Mouse (Mus musculus) duodenum, adult 2 months (tissue): ENCODE data around the gene Ywhae. TPM values are rescaled to one million over a fixed set of nuclear protein-coding genes. Genes with fewer than 3 reads are reported as not detected.

Experiments used
- polyA plus RNA-seq: library from polyadenylated mRNA; depleted of rRNA; stranded (reverse); fragments of >200 nt; gene quantifications from 2 replicates; pipeline ENCODE4 v1.2.3, GENCODE M21; 2012; ENCODE audit warnings: low replicate concordance; rRNA removed

The Ywhae gene
- 34.1 and 37.6 TPM in 2 replicates for polyA plus RNA-seq

GRCm38 (mm10) chr11:75732434-75733226 lies at the start of gene Ywhae:
Gene Ywhae (plus strand): TSS chr11:75732869.

GRCm38 (mm10) chr11:75796029-75796445 lies 63.4 kb downstream of the Ywhae start, which contains the start of gene Doc2b:
Gene Doc2b (minus strand): TSS chr11:75796049.

Other genes starting within 250 kb of the Ywhae start
- 21.5 and 27.7 TPM in 2 replicates for gene Prpf8, start 246.1 kb upstream of the Ywhae start, polyA plus RNA-seq
- gene Rilp, start 222.8 kb upstream of the Ywhae start, polyA plus RNA-seq: 11.0 and 15.7 TPM in 2 replicates
- 9.0 and 11.0 TPM in 2 replicates for gene Scarf1, start 219.3 kb upstream of the Ywhae start, polyA plus RNA-seq
- gene Slc43a2, start 201.2 kb upstream of the Ywhae start, polyA plus RNA-seq: 163 and 552 TPM in 2 replicates
- gene Pitpna, start 144.8 kb upstream of the Ywhae start, polyA plus RNA-seq: 143 and 194 TPM in 2 replicates
- 18.2 and 22.7 TPM in 2 replicates for gene Inpp5k, start 101.9 kb upstream of the Ywhae start, polyA plus RNA-seq
- gene Myo1c, start 82.4 kb upstream of the Ywhae start, polyA plus RNA-seq: 16.5 and 24.2 TPM in 2 replicates
- gene Crk, start 53.6 kb upstream of the Ywhae start, polyA plus RNA-seq: 96.3 and 124 TPM in 2 replicates
- 0.28 and 0.33 TPM in 2 replicates for gene Doc2b, start 63.2 kb downstream of the Ywhae start, polyA plus RNA-seq
- 8.4 and 20.9 TPM in 2 replicates for gene Rph3al, start 205.6 kb downstream of the Ywhae start, polyA plus RNA-seq